Mouse (Mus musculus) MEL (cell line): Measurements from ENCODE around the gene Zfp637. TPM values are rescaled to one million over a fixed set of nuclear protein-coding genes. Genes with fewer than 3 reads are reported as not detected.

Experiments
- DNase-seq: peaks from one replicate; pipeline ENCODE4 v3.0.0; 2011; ENCODE audit warnings: low read depth, low spot score
- H3K27ac ChIP-seq: 2 replicates; pipeline ENCODE4 v1.5.1; 2012; ENCODE audit warnings: low read depth, mild to moderate bottlenecking, control low read depth, low read length, moderate library complexity; ENCODE audit not compliant: control insufficient read depth
- H3K27me3 ChIP-seq, 2 experiments: fragments of 150-350 bp in 1 of 2; sonication (generic) in 1 of 2; 2 replicates each; pipeline ENCODE4 v1.6.1; 2012; ENCODE audit warnings: low read length in 2 of 2, mild to moderate bottlenecking in 2 of 2, improper control_type of control experiment in 1 of 2, moderate library complexity in 1 of 2; ENCODE audit not compliant: insufficient read depth in 2 of 2, control insufficient read depth in 1 of 2
- H3K36me3 ChIP-seq, 2 experiments: 2 replicates each; pipeline ENCODE4 v1.6.1; 2012 to 2014; ENCODE audit warnings: low read length in 2 of 2, improper control_type of control experiment in 1 of 2, inconsistent platforms in 1 of 2, mild to moderate bottlenecking in 1 of 2; ENCODE audit not compliant: insufficient read depth in 2 of 2, control insufficient read depth in 1 of 2
- H3K4me1 ChIP-seq, 2 experiments: fragments of 150-350 bp in 1 of 2; sonication (generic) in 1 of 2; 2 replicates each; pipeline ENCODE4 v1.6.1; 2012; ENCODE audit warnings: low read length in 2 of 2, improper control_type of control experiment in 1 of 2, mild to moderate bottlenecking in 1 of 2; ENCODE audit not compliant: insufficient read depth in 2 of 2, control insufficient read depth in 1 of 2
- H3K4me3 ChIP-seq, 2 experiments: fragments of 150-350 bp in 1 of 2; sonication (generic) in 1 of 2; 2 replicates each; pipeline ENCODE4 v1.5.1; 2012; ENCODE audit warnings: low read depth in 2 of 2, low read length in 2 of 2, mild to moderate bottlenecking in 2 of 2, moderate library complexity in 2 of 2, control low read depth in 1 of 2, improper control_type of control experiment in 1 of 2; ENCODE audit not compliant: control insufficient read depth in 1 of 2, insufficient read depth in 1 of 2
- H3K79me2 ChIP-seq: 2 replicates; pipeline ENCODE4 v1.6.1; 2012; ENCODE audit warnings: mild to moderate bottlenecking, low read length, moderate library complexity; ENCODE audit not compliant: control insufficient read depth, poor library complexity, insufficient read depth
- H3K9ac ChIP-seq: 2 replicates; pipeline ENCODE4 v1.6.1; 2012; ENCODE audit warnings: low read depth, mild to moderate bottlenecking, control low read depth, low read length, moderate library complexity; ENCODE audit not compliant: control insufficient read depth, poor library complexity, severe bottlenecking
- H3K9me3 ChIP-seq: fragments of 150-350 bp; sonication (generic); replicated peaks from 2 replicates; pipeline ENCODE4 v1.6.1; 2012; ENCODE audit warnings: mild to moderate bottlenecking, low read length, improper control_type of control experiment, moderate library complexity; ENCODE audit not compliant: insufficient read depth
- BHLHE40 ChIP-seq: IDR thresholded peaks from 2 replicates; pipeline ENCODE4 v1.6.1; 2012; ENCODE audit warnings: low read depth, mild to moderate bottlenecking, inconsistent platforms, low read length, improper control_type of control experiment, borderline replicate concordance
- CHD1 ChIP-seq: IDR thresholded peaks from 2 replicates; pipeline ENCODE4 v1.6.1; 2012; ENCODE audit warnings: low read depth, mild to moderate bottlenecking, inconsistent platforms, low read length, improper control_type of control experiment
- CHD2 ChIP-seq: IDR thresholded peaks from 2 replicates; pipeline ENCODE4 v1.6.1; 2011; ENCODE audit warnings: low read length, improper control_type of control experiment
- CTCF ChIP-seq, 3 experiments: IDR thresholded peaks in 2 of 3; conservative IDR thresholded peaks in 1 of 3; 2 replicates each; pipeline ENCODE4 v1.5.1; 2011 to 2012; ENCODE audit warnings: low read length in 3 of 3, low read depth in 2 of 3, mild to moderate bottlenecking in 2 of 3, improper control_type of control experiment in 1 of 3, inconsistent platforms in 1 of 3, mixed read lengths in 1 of 3, moderate library complexity in 1 of 3; ENCODE audit not compliant: control insufficient read depth in 1 of 3, insufficient read depth in 1 of 3, poor library complexity in 1 of 3, severe bottlenecking in 1 of 3
- ELF1 ChIP-seq: IDR thresholded peaks from 2 replicates; pipeline ENCODE4 v1.6.1; 2014; ENCODE audit warnings: low read depth, mild to moderate bottlenecking, inconsistent platforms, low read length, improper control_type of control experiment, moderate library complexity
- EP300 ChIP-seq, 2 experiments: IDR thresholded peaks; 2 replicates each; pipeline ENCODE4 v1.6.1; 2011; ENCODE audit warnings: improper control_type of control experiment in 2 of 2, low read length in 2 of 2, low read depth in 1 of 2, mild to moderate bottlenecking in 1 of 2
- ETS1 ChIP-seq: IDR thresholded peaks from 2 replicates; pipeline ENCODE4 v1.6.1; 2012; ENCODE audit warnings: low read depth, mild to moderate bottlenecking, inconsistent platforms, low read length, improper control_type of control experiment, moderate library complexity
- GABPA ChIP-seq: IDR thresholded peaks from 2 replicates; pipeline ENCODE4 v1.6.1; 2012; ENCODE audit warnings: low read depth, mild to moderate bottlenecking, inconsistent platforms, low read length, improper control_type of control experiment, moderate library complexity
- GATA1 ChIP-seq: IDR thresholded peaks from 2 replicates; pipeline ENCODE4 v1.6.1; 2011; ENCODE audit warnings: low read depth, low read length, improper control_type of control experiment
- HCFC1 ChIP-seq: IDR thresholded peaks from 2 replicates; pipeline ENCODE4 v1.6.1; 2012; ENCODE audit warnings: low read depth, mild to moderate bottlenecking, inconsistent platforms, low read length, improper control_type of control experiment, moderate library complexity
- JUND ChIP-seq: IDR thresholded peaks from 2 replicates; pipeline ENCODE4 v1.6.1; 2011; ENCODE audit warnings: low read depth, mild to moderate bottlenecking, improper control_type of control experiment, low read length
- KAT2A ChIP-seq: conservative IDR thresholded peaks from 2 replicates; pipeline ENCODE4 v1.6.1; 2012; ENCODE audit warnings: low read depth, low read length, improper control_type of control experiment, inconsistent platforms
- MAFK ChIP-seq: IDR thresholded peaks from 2 replicates; pipeline ENCODE4 v1.6.1; 2011; ENCODE audit warnings: low read depth, mild to moderate bottlenecking, low read length, improper control_type of control experiment, borderline replicate concordance
- MAX ChIP-seq: IDR thresholded peaks from 2 replicates; pipeline ENCODE4 v1.6.1; 2011; ENCODE audit warnings: low read length, improper control_type of control experiment
- MAZ ChIP-seq: IDR thresholded peaks from 2 replicates; pipeline ENCODE4 v1.6.1; 2012; ENCODE audit warnings: low read depth, mild to moderate bottlenecking, inconsistent platforms, low read length, improper control_type of control experiment
- MEF2A ChIP-seq: IDR thresholded peaks from 2 replicates; pipeline ENCODE4 v1.6.1; 2014; ENCODE audit warnings: low read depth, mild to moderate bottlenecking, inconsistent platforms, low read length, improper control_type of control experiment; ENCODE audit not compliant: poor library complexity, insufficient replicate concordance, severe bottlenecking; ENCODE audit errors: extremely low read depth
- MXI1 ChIP-seq: IDR thresholded peaks from 2 replicates; pipeline ENCODE4 v1.6.1; 2011; ENCODE audit warnings: mild to moderate bottlenecking, low read depth, low read length, improper control_type of control experiment
- MYB ChIP-seq: IDR thresholded peaks from 2 replicates; pipeline ENCODE4 v1.6.1; 2011; ENCODE audit warnings: mild to moderate bottlenecking, low read depth, low read length, improper control_type of control experiment
- MYC ChIP-seq: IDR thresholded peaks from 2 replicates; pipeline ENCODE4 v1.6.1; 2011; ENCODE audit warnings: low read depth, mild to moderate bottlenecking, low read length, improper control_type of control experiment, moderate library complexity
- NELFE ChIP-seq: IDR thresholded peaks from 2 replicates; pipeline ENCODE4 v1.6.1; 2011; ENCODE audit warnings: low read depth, low read length, improper control_type of control experiment
- POLR2A ChIP-seq, 2 experiments: IDR thresholded peaks; 2 replicates each; pipeline ENCODE4 v1.6.1; 2011 to 2012; ENCODE audit warnings: low read length in 2 of 2, mild to moderate bottlenecking in 2 of 2, control low read depth in 1 of 2, improper control_type of control experiment in 1 of 2, low read depth in 1 of 2, moderate library complexity in 1 of 2; ENCODE audit not compliant: control insufficient read depth in 1 of 2, insufficient read depth in 1 of 2, poor library complexity in 1 of 2
- POLR2AphosphoS2 ChIP-seq: IDR thresholded peaks from 2 replicates; pipeline ENCODE4 v1.6.1; 2011; ENCODE audit warnings: low read length, improper control_type of control experiment
- POLR2AphosphoS5 ChIP-seq: IDR thresholded peaks from 2 replicates; pipeline ENCODE4 v1.6.1; 2012; ENCODE audit warnings: low read depth, borderline replicate concordance, mild to moderate bottlenecking, inconsistent platforms, low read length, moderate library complexity, mixed read lengths
- SIN3A ChIP-seq: IDR thresholded peaks from 2 replicates; pipeline ENCODE4 v1.6.1; 2012; ENCODE audit warnings: low read length, improper control_type of control experiment, inconsistent platforms
- SMC3 ChIP-seq: IDR thresholded peaks from 2 replicates; pipeline ENCODE4 v1.6.1; 2011; ENCODE audit warnings: low read depth, low read length, improper control_type of control experiment
- TAL1 ChIP-seq: IDR thresholded peaks from 2 replicates; pipeline ENCODE4 v1.6.1; 2012; ENCODE audit warnings: mild to moderate bottlenecking, inconsistent platforms, low read length, moderate library complexity, mixed read lengths
- TBP ChIP-seq: IDR thresholded peaks from 2 replicates; pipeline ENCODE4 v1.8.0; 2011; ENCODE audit warnings: low read depth, low read length, improper control_type of control experiment
- TCF12 ChIP-seq: IDR thresholded peaks from 2 replicates; pipeline ENCODE4 v1.6.1; 2014; ENCODE audit warnings: low read depth, mild to moderate bottlenecking, inconsistent platforms, low read length, improper control_type of control experiment, moderate library complexity
- UBTF ChIP-seq: IDR thresholded peaks from 2 replicates; pipeline ENCODE4 v1.6.1; 2012; ENCODE audit warnings: low read depth, mild to moderate bottlenecking, inconsistent platforms, low read length, improper control_type of control experiment, moderate library complexity, borderline replicate concordance; ENCODE audit not compliant: insufficient read depth
- USF1 ChIP-seq: IDR thresholded peaks from 2 replicates; pipeline ENCODE4 v1.6.1; 2014; ENCODE audit warnings: low read depth, mild to moderate bottlenecking, inconsistent platforms, low read length, improper control_type of control experiment, moderate library complexity
- USF2 ChIP-seq, 2 experiments: IDR thresholded peaks; 2 replicates each; pipeline ENCODE4 v1.6.1; 2011 to 2012; ENCODE audit warnings: improper control_type of control experiment in 2 of 2, low read length in 2 of 2, borderline replicate concordance in 1 of 2, inconsistent platforms in 1 of 2, low read depth in 1 of 2, mild to moderate bottlenecking in 1 of 2; ENCODE audit not compliant: insufficient read depth in 1 of 2
- ZC3H11A ChIP-seq: IDR thresholded peaks from 2 replicates; pipeline ENCODE4 v1.6.1; 2012; ENCODE audit warnings: low read depth, mild to moderate bottlenecking, inconsistent platforms, low read length, improper control_type of control experiment
- ZKSCAN1 ChIP-seq: IDR thresholded peaks from 2 replicates; pipeline ENCODE4 v1.6.1; 2012; ENCODE audit warnings: low read depth, mild to moderate bottlenecking, inconsistent platforms, low read length, improper control_type of control experiment, moderate library complexity
- ZMIZ1 ChIP-seq: IDR thresholded peaks from 2 replicates; pipeline ENCODE4 v1.6.1; 2012; ENCODE audit warnings: low read depth, mild to moderate bottlenecking, inconsistent platforms, low read length, improper control_type of control experiment, moderate library complexity
- polyA plus RNA-seq, 2 experiments: library from polyadenylated mRNA; stranded (reverse) in 1 of 2; unstranded in 1 of 2; fragments of >175 nt in 1 of 2; fragments of >200 nt in 1 of 2; gene quantifications; 2 replicates each; pipeline versions ENCODE4 v1.2.1 to v1.2.4; 2012; ENCODE audit warnings: low replicate concordance in 2 of 2, low read depth in 1 of 2; ENCODE audit not compliant: insufficient read length in 2 of 2, insufficient read depth in 1 of 2, missing spikeins in 1 of 2
- total RNA-seq: library from RNA; depleted of rRNA; stranded (reverse); fragments of 300-350 nt; gene quantifications from 2 replicates; pipeline ENCODE4 v1.2.3, GENCODE M21; 2012; rRNA removed

Zfp637 gene
- 41.5 and 52.4 TPM in 2 replicates for total RNA-seq
- 10 to 100 TPM in 1 of 2 experiments, not detected in 1; 53.8 TPM for polyA plus RNA-seq

DNA sequence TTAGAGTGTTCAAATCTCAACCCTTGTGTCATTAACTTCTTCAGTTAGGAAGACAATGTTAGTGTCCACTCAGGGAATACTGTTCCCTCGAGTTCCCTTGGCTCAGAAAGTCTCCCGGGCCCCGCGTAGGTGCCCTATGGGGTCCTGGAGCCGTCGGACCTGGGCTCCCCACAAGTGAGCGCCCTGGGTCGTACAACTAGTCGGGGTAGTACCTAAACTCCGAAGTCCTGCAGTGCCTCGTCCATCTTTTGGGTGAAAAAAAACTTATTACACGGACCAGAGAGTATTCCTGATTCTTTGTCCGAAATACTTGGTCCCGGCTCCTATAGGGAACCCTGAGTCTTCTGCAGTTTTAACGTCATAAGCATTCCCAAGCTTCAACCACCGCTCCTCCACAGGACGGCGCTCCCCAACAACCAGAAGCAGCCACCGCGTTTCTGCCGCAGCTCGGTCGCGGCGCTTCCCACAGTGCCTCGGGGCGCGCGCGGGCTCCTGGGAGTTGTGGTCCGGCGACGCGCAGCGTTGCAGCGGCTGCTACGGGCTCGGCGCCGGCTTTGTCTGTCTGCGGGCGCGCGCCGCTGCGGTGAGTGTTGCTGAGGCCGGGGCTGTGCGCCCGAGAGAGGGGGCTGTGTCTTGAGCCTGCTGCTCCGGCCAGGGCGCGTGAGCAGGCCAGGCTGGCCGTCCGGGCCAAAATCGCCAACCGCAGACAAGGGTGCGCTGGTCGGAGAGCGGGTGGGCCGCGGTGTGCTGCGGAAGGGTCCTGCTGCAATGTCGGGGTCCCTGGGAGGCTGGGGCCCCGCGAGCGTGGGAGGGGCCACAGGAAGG, at the start of gene Zfp637:
Zfp637 (plus strand) TSS at position 495 of the 825 bp plus-strand sequence.
- H3K27ac ChIP-seq = peak within 1 kb of the TSS; percentile 58
- peaks cover 4 to 36% of the 10 kb centered on the region in 2 experiments; a peak in 3 of 4 replicates for H3K36me3 ChIP-seq
- no peaks in the 10 kb centered on the region for H3K9me3 ChIP-seq
- H3K27me3 ChIP-seq = no peaks in the 10 kb centered on the region
- DNase-seq = peak; percentile 92
- peaks cover 20 to 25% of the 10 kb centered on the region in 2 experiments for H3K4me1 ChIP-seq
- peak within 1 kb of the TSS; percentile 86 for H3K9ac ChIP-seq
- peak within 1 kb of the TSS; percentile 64 to 86 for H3K4me3 ChIP-seq
- H3K79me2 ChIP-seq = peaks cover 7% of the 10 kb centered on the region
- TF ChIP-seq ZKSCAN1 (no peak), USF1 (no peak), GATA1 (no peak), ELF1 (peak; percentile 66), GABPA (no peak), POLR2AphosphoS2 (peak; percentile 45; the same call in 1 of the 2 replicates), SMC3 (peak; percentile 21), HCFC1 (peak; percentile 99), MAFK (no peak), TCF12 (peak; percentile 73; the same call in 1 of the 2 replicates), TBP (peak; percentile 45; the same call in 1 of the 2 replicates), ETS1 (no peak), MAZ (no peak), USF2 (IDR thresholded peaks at IDR 0.05; ENCODE audit: borderline replicate concordance in 1 of 2, insufficient read depth in 1 of 2, low read depth in 1 of 2, low read length in 2 of 2) (no peak), MYC (peak; percentile 51; the same call in 1 of the 2 replicates), SIN3A (peak; percentile 86; the same call in 1 of the 2 replicates), MYB (no peak), MXI1 (peak; percentile 70), TAL1 (no peak), KAT2A (peak; percentile 84; the same call in 1 of the 2 replicates), ZMIZ1 (peak; percentile 49; the same call in 1 of the 2 replicates), UBTF (no peak), EP300 (IDR thresholded peaks at IDR 0.05; ENCODE audit: low read depth in 1 of 2, low read length in 2 of 2) (0 out of 4 replicates have a peak, but pooled peaks of 1 of the 2 experiments have one; percentile 5), NELFE (peak; percentile 73), CTCF (IDR thresholded peaks at IDR 0.05 in 2 of 3, conservative IDR thresholded peaks at IDR 0.05 in 1 of 3; ENCODE audit: control insufficient read depth in 1 of 3, insufficient read depth in 1 of 3, low read depth in 2 of 3, low read length in 3 of 3, poor library complexity in 1 of 3, severe bottlenecking in 1 of 3) (peak in 2 of 3 experiments; percentile 63 to 66; a peak in 4 of 6 replicates), CHD2 (no peak), POLR2AphosphoS5 (no peak), CHD1 (no peak), MEF2A (no peak), ZC3H11A (0 out of 2 replicates have a peak, but pooled peaks have one; percentile 6), JUND (no peak), BHLHE40 (no peak), POLR2A (IDR thresholded peaks at IDR 0.05; ENCODE audit: control insufficient read depth in 1 of 2, insufficient read depth in 1 of 2, low read depth in 1 of 2, low read length in 2 of 2, poor library complexity in 1 of 2) (peak; percentile 65 to 86), MAX (peak; percentile 7; the same call in 1 of the 2 replicates)
